Mouse (Mus musculus) small intestine, adult 2 months (tissue): ENCODE results near the gene Mdm4.

Source experiments
- CTCF ChIP-seq: fragments of 200-500 bp; IDR thresholded peaks from 2 replicates; pipeline ENCODE4 v1.5.1; 2012; ENCODE audit warnings: low read depth, mild to moderate bottlenecking, control low read depth, inconsistent platforms, low read length, moderate library complexity, mixed read lengths; ENCODE audit not compliant: insufficient replicate concordance, insufficient read length; ENCODE audit errors: extremely low read depth
- POLR2A ChIP-seq: fragments of 200-500 bp; IDR thresholded peaks from 2 replicates; pipeline ENCODE4 v1.6.1; 2012; ENCODE audit warnings: low read depth, mild to moderate bottlenecking, control low read depth, inconsistent platforms, low read length, moderate library complexity

GRCm38 (mm10) chr1:133069275-133070120 lies 39.1 kb upstream of the Mdm4 start:
- no peak for TF ChIP-seq CTCF
- no peak for TF ChIP-seq POLR2A
